In genomic region chr4:65604504-65605150, GRCm38 (mm10) we compare ENCODE assay signal across 8 mouse cellular contexts. TPM values are rescaled to one million over a fixed set of nuclear protein-coding genes. Genes with fewer than 3 reads are reported as not detected.
A peak's percentile ranks its signal among the peaks of the same experiment; 100 is the strongest.
DNase-seq lines count a peak whose midpoint lies in the region; ATAC-seq and TF ChIP-seq lines count a peak whose summit lies in the region.

Trim32 (plus strand) TSS chr4:65604986.

- peak within 1 kb of the TSS; percentile 82 for H3K9ac ChIP-seq in heart, embryonic 11.5 days (ENCODE audit: low read depth, low read length)
- peak within 1 kb of the TSS; percentile 90 for H3K9ac ChIP-seq in kidney, embryonic 16.5 days (replicated peaks; ENCODE audit: low read length)
- H3K9ac ChIP-seq in liver, adult 2 months (ENCODE audit: low read depth, low read length): peak within 1 kb of the TSS; percentile 79

- H3K4me3 ChIP-seq in bone marrow macrophage, adult 2 months (ENCODE audit: insufficient read depth, low read length): peak within 1 kb of the TSS; percentile 98
- peak within 1 kb of the TSS; percentile 88 for H3K4me3 ChIP-seq in embryonic fibroblast, embryonic 13.5 days (ENCODE audit: insufficient read depth, low read length)
- peak within 1 kb of the TSS; percentile 73 for H3K4me3 ChIP-seq in heart, embryonic 11.5 days (ENCODE audit: low read depth, low read length)
- peak within 1 kb of the TSS; percentile 82 for H3K4me3 ChIP-seq in kidney, embryonic 16.5 days (ENCODE audit: low read length)
- peak within 1 kb of the TSS; percentile 77 for H3K4me3 ChIP-seq in liver, adult 2 months (ENCODE audit: insufficient read depth, low read depth, low read length)
- peak within 1 kb of the TSS; percentile 92 for H3K4me3 ChIP-seq in myocyte

- TF ChIP-seq POLR2A in bone marrow macrophage, adult 2 months (IDR thresholded peaks at IDR 0.05; ENCODE audit: borderline replicate concordance, low read depth, low read length): no peak
- TF ChIP-seq POLR2A in embryonic fibroblast, embryonic 13.5 days (IDR thresholded peaks at IDR 0.05; ENCODE audit: low read depth, low read length): peak; percentile 86
- peak; percentile 44; the same call in 1 of the 2 replicates for TF ChIP-seq POLR2A in liver, adult 2 months (IDR thresholded peaks at IDR 0.05; ENCODE audit: extremely low read depth, insufficient read depth, low read length)
- peak; percentile 95 for TF ChIP-seq POLR2A in myocyte (IDR thresholded peaks at IDR 0.05; ENCODE audit: insufficient read length, low read depth)

- peak within 1 kb of the TSS; percentile 40 for H3ac ChIP-seq in myocyte (ENCODE audit: control insufficient read depth, insufficient read length)

- WGBS in heart, embryonic 11.5 days (ENCODE audit: insufficient replicate concordance): 2% methylated on average over 33 of the region's 33 CpGs
- WGBS in kidney, embryonic 16.5 days: 4% methylated on average over 33 of the region's 33 CpGs
- 3% methylated on average over 33 of the region's 33 CpGs for WGBS in liver, adult 2 months

- peak within 1 kb of the TSS; percentile 26; the same call in 1 of the 2 replicates for H3K27ac ChIP-seq in bone marrow macrophage, adult 2 months (ENCODE audit: insufficient read depth, low read depth, low read length)
- H3K27ac ChIP-seq in embryonic fibroblast, embryonic 13.5 days (ENCODE audit: insufficient read depth, low read length): peak within 1 kb of the TSS; percentile 13
- 0 out of 2 replicates have a peak within 1 kb of the TSS, but pooled peaks have one; percentile 35 for H3K27ac ChIP-seq in heart, embryonic 11.5 days (ENCODE audit: low read depth, low read length)
- H3K27ac ChIP-seq in kidney, embryonic 16.5 days (ENCODE audit: low read length): peak within 1 kb of the TSS; percentile 65; the same call in 1 of the 2 replicates
- H3K27ac ChIP-seq in liver, adult 2 months (replicated peaks; ENCODE audit: insufficient read depth, low read depth, low read length): no peak within 1 kb of the TSS

- peaks cover 7% of the 10 kb centered on the region for H3K4me1 ChIP-seq in bone marrow macrophage, adult 2 months (ENCODE audit: control insufficient read depth, insufficient read depth, low read length)
- H3K4me1 ChIP-seq in embryonic fibroblast, embryonic 13.5 days (ENCODE audit: control insufficient read depth, insufficient read depth, low read length): peaks cover 10% of the 10 kb centered on the region; the same call in 1 of the 2 replicates
- peaks cover 22% of the 10 kb centered on the region for H3K4me1 ChIP-seq in heart, embryonic 11.5 days (ENCODE audit: control insufficient read depth, insufficient read depth, low read length)
- peaks cover 24% of the 10 kb centered on the region for H3K4me1 ChIP-seq in kidney, embryonic 16.5 days (ENCODE audit: insufficient read depth, low read length)
- H3K4me1 ChIP-seq in liver, adult 2 months (ENCODE audit: control insufficient read depth, insufficient read depth, low read length): peaks cover 6% of the 10 kb centered on the region

- TF ChIP-seq CTCF in bone marrow macrophage, adult 2 months (IDR thresholded peaks at IDR 0.05; ENCODE audit: low read depth, low read length): no peak
- no peak for TF ChIP-seq CTCF in embryonic fibroblast, embryonic 13.5 days (IDR thresholded peaks at IDR 0.05; ENCODE audit: borderline replicate concordance, insufficient read depth, low read length)
- no peak for TF ChIP-seq CTCF in liver, adult 2 months (IDR thresholded peaks at IDR 0.05; ENCODE audit: low read depth, low read length)

- peak; percentile 93 for ATAC-seq in heart, embryonic 11.5 days (replicated peaks; ENCODE audit: insufficient number of reproducible peaks, low FRiP score, low TSS enrichment)
- ATAC-seq in kidney, embryonic 16.5 days (ENCODE audit: low FRiP score, low TSS enrichment): peak; percentile 98

- H3K27me3 ChIP-seq in heart, embryonic 11.5 days (ENCODE audit: control insufficient read depth, insufficient read depth, low read length): no peaks in the 10 kb centered on the region
- no peaks in the 10 kb centered on the region for H3K27me3 ChIP-seq in kidney, embryonic 16.5 days (ENCODE audit: insufficient read depth, low read length)
- no peaks in the 10 kb centered on the region for H3K27me3 ChIP-seq in liver, adult 2 months (ENCODE audit: control insufficient read depth, insufficient read depth, low read length)
- no peaks in the 10 kb centered on the region for H3K27me3 ChIP-seq in myocyte (ENCODE audit: control insufficient read depth, insufficient read depth, insufficient read length)
- no peaks in the 10 kb centered on the region for H3K27me3 ChIP-seq in splenic B cell, adult 2 months (ENCODE audit: control insufficient read depth, insufficient read depth, low read length, poor library complexity, severe bottlenecking)

- H3K4me2 ChIP-seq in heart, embryonic 11.5 days: peak within 1 kb of the TSS; percentile 69
- peak within 1 kb of the TSS; percentile 86 for H3K4me2 ChIP-seq in kidney, embryonic 16.5 days (replicated peaks; ENCODE audit: low read depth, low read length)
- peak within 1 kb of the TSS; percentile 75 for H3K4me2 ChIP-seq in myocyte (ENCODE audit: low read depth)

- H3K36me3 ChIP-seq in heart, embryonic 11.5 days (ENCODE audit: control insufficient read depth, insufficient read depth, low read length): no peaks in the 10 kb centered on the region
- no peaks in the 10 kb centered on the region for H3K36me3 ChIP-seq in kidney, embryonic 16.5 days (ENCODE audit: insufficient read depth, low read length)
- no peaks in the 10 kb centered on the region for H3K36me3 ChIP-seq in liver, adult 2 months (ENCODE audit: control insufficient read depth, insufficient read depth, low read length)
- H3K36me3 ChIP-seq in myocyte (ENCODE audit: control insufficient read depth, insufficient read depth): no peaks in the 10 kb centered on the region
- H3K36me3 ChIP-seq in splenic B cell, adult 2 months (ENCODE audit: control insufficient read depth, insufficient read depth, low read length, poor library complexity, severe bottlenecking): no peaks in the 10 kb centered on the region

- peaks cover 8% of the 10 kb centered on the region; the same call in 1 of the 2 replicates for H3K79me2 ChIP-seq in liver, adult 2 months (ENCODE audit: control insufficient read depth, insufficient read depth, low read length)
- H3K79me2 ChIP-seq in myocyte (ENCODE audit: control insufficient read depth, insufficient read depth): peaks cover 45% of the 10 kb centered on the region

- DNase-seq in A20 (ENCODE audit: low read depth, low spot score): peak; percentile 96
- DNase-seq in liver, adult 2 months (ENCODE audit: extremely low read depth, low read depth, low spot score): peak; percentile 82
- DNase-seq in splenic B cell, adult 2 months (ENCODE audit: low read depth, low spot score): peak; percentile 92

- H3K9me3 ChIP-seq in heart, embryonic 11.5 days (replicated peaks; ENCODE audit: control insufficient read depth, low read length): no peaks in the 10 kb centered on the region
- no peaks in the 10 kb centered on the region for H3K9me3 ChIP-seq in kidney, embryonic 16.5 days (ENCODE audit: low read length)

TF ChIP-seq in myocyte, 11 proteins besides CTCF, POLR2A, EP300 and RAD21:
- TF ChIP-seq E2F4 (IDR thresholded peaks at IDR 0.05; ENCODE audit: insufficient read depth) (no peak), POLR2AphosphoS2 (IDR thresholded peaks at IDR 0.05; ENCODE audit: insufficient read length, low read depth) (peak; percentile 92)
TF ChIP-seq in myocyte: peak in this region for 1.

RNA-seq across cellular contexts. Expression of gene Trim32, which starts in this region (rescaled TPM):
- polyA plus RNA-seq in bone marrow macrophage, adult 2 months (2012; ENCODE audit: insufficient read depth, insufficient read length, missing spikeins): 8.8 and 9.2 TPM in 2 replicates
- 28.8 and 33.1 TPM in 2 replicates for polyA plus RNA-seq in embryonic fibroblast, embryonic 13.5 days (2011; ENCODE audit: insufficient read length, low read depth, missing spikeins)
- 35.7 and 37.0 TPM in 2 replicates for polyA plus RNA-seq in heart, embryonic 11.5 days (2014; fragmentation: Nextera tagmentation; extraction: Ambion mirVana)
- polyA plus RNA-seq in kidney, embryonic 16.5 days (2015; fragmentation: Nextera tagmentation; extraction: Ambion mirVana): 60.5 and 62.9 TPM in 2 replicates
- 3.0 and 4.8 TPM in 2 replicates for total RNA-seq in liver, adult 2 months (2014; rRNA removed)
- 8.1 and 8.8 TPM in 2 replicates for polyA plus RNA-seq in liver, adult 2 months (2012; rRNA removed)
- 23.7 TPM for polyA plus RNA-seq in myocyte (2012; fragmentation: generic; extraction: Trizol)
